Mouse (Mus musculus): ENCODE data around the gene Nfib. TPM values are rescaled to one million over a fixed set of nuclear protein-coding genes. Genes with fewer than 3 reads are reported as not detected.

Nfib gene
- polyA plus RNA-seq, 1 experiment: 69.3 TPM

GRCm38 (mm10) chr4:82500578-82501098, 204.9 kb downstream of the Nfib start:
- peak; percentile 75 for DNase-seq (ENCODE audit: low read depth)
- TF ChIP-seq POLR2A (IDR thresholded peaks at IDR 0.05; ENCODE audit: borderline replicate concordance, extremely low read depth, insufficient read depth, insufficient read length, poor library complexity, severe bottlenecking): no peak
- no peak for TF ChIP-seq CTCF (IDR thresholded peaks at IDR 0.05; ENCODE audit: borderline replicate concordance, extremely low read depth, insufficient read depth, insufficient read length)

GRCm38 (mm10) chr4:82499725-82500577, 205.6 kb downstream of the Nfib start:
- peak; percentile 65 for DNase-seq (ENCODE audit: low read depth)
- no peak for TF ChIP-seq POLR2A (IDR thresholded peaks at IDR 0.05; ENCODE audit: borderline replicate concordance, extremely low read depth, insufficient read depth, insufficient read length, poor library complexity, severe bottlenecking)
- no peak for TF ChIP-seq CTCF (IDR thresholded peaks at IDR 0.05; ENCODE audit: borderline replicate concordance, extremely low read depth, insufficient read depth, insufficient read length)

- TF ChIP-seq POLR2A (IDR thresholded peaks at IDR 0.05; ENCODE audit: borderline replicate concordance, extremely low read depth, insufficient read depth, insufficient read length, poor library complexity, severe bottlenecking) (no peak), CTCF (IDR thresholded peaks at IDR 0.05; ENCODE audit: borderline replicate concordance, extremely low read depth, insufficient read depth, insufficient read length) (no peak)
- DNase-seq (ENCODE audit: low read depth): peak; percentile 89
These were observed 206.3 kb downstream of the Nfib start for GRCm38 (mm10) chr4:82499238-82499637.

GRCm38 (mm10) chr4:82497671-82498631, 207.6 kb downstream of the Nfib start:
- peak; percentile 73 for DNase-seq (ENCODE audit: low read depth)

GRCm38 (mm10) chr4:82497141-82497566, 208.4 kb downstream of the Nfib start:
- DNase-seq (ENCODE audit: low read depth): peak; percentile 48
- TF ChIP-seq POLR2A (IDR thresholded peaks at IDR 0.05; ENCODE audit: borderline replicate concordance, extremely low read depth, insufficient read depth, insufficient read length, poor library complexity, severe bottlenecking) (no peak), CTCF (IDR thresholded peaks at IDR 0.05; ENCODE audit: borderline replicate concordance, extremely low read depth, insufficient read depth, insufficient read length) (no peak)

More at GRCm38 (mm10) chr4:82497671-82498631, 207.6 kb downstream of the Nfib start:
- no peak for TF ChIP-seq CTCF (IDR thresholded peaks at IDR 0.05; ENCODE audit: borderline replicate concordance, extremely low read depth, insufficient read depth, insufficient read length)
- TF ChIP-seq POLR2A (IDR thresholded peaks at IDR 0.05; ENCODE audit: borderline replicate concordance, extremely low read depth, insufficient read depth, insufficient read length, poor library complexity, severe bottlenecking): no peak

- TF ChIP-seq CTCF (IDR thresholded peaks at IDR 0.05; ENCODE audit: borderline replicate concordance, extremely low read depth, insufficient read depth, insufficient read length) (no peak), POLR2A (IDR thresholded peaks at IDR 0.05; ENCODE audit: borderline replicate concordance, extremely low read depth, insufficient read depth, insufficient read length, poor library complexity, severe bottlenecking) (no peak)
- DNase-seq (ENCODE audit: low read depth): peak; percentile 72
These were observed 209.2 kb downstream of the Nfib start for GRCm38 (mm10) chr4:82496383-82496782.

- DNase-seq (ENCODE audit: low read depth): peak; percentile 91
- TF ChIP-seq POLR2A (IDR thresholded peaks at IDR 0.05; ENCODE audit: borderline replicate concordance, extremely low read depth, insufficient read depth, insufficient read length, poor library complexity, severe bottlenecking) (no peak), CTCF (IDR thresholded peaks at IDR 0.05; ENCODE audit: borderline replicate concordance, extremely low read depth, insufficient read depth, insufficient read length) (no peak)
These were observed 209.9 kb downstream of the Nfib start for GRCm38 (mm10) chr4:82495605-82496004.

GRCm38 (mm10) chr4:82494829-82495228, 210.7 kb downstream of the Nfib start:
- no peak for TF ChIP-seq CTCF (IDR thresholded peaks at IDR 0.05; ENCODE audit: borderline replicate concordance, extremely low read depth, insufficient read depth, insufficient read length)
- TF ChIP-seq POLR2A (IDR thresholded peaks at IDR 0.05; ENCODE audit: borderline replicate concordance, extremely low read depth, insufficient read depth, insufficient read length, poor library complexity, severe bottlenecking): no peak
- peak; percentile 97 for DNase-seq (ENCODE audit: low read depth)

GRCm38 (mm10) chr4:82494424-82494823, 211.1 kb downstream of the Nfib start:
- TF ChIP-seq POLR2A (IDR thresholded peaks at IDR 0.05; ENCODE audit: borderline replicate concordance, extremely low read depth, insufficient read depth, insufficient read length, poor library complexity, severe bottlenecking) (no peak), CTCF (IDR thresholded peaks at IDR 0.05; ENCODE audit: borderline replicate concordance, extremely low read depth, insufficient read depth, insufficient read length) (no peak)
- peak; percentile 50 for DNase-seq (ENCODE audit: low read depth)

- DNase-seq (ENCODE audit: low read depth): no peak
- TF ChIP-seq CTCF (IDR thresholded peaks at IDR 0.05; ENCODE audit: borderline replicate concordance, extremely low read depth, insufficient read depth, insufficient read length) (no peak), POLR2A (IDR thresholded peaks at IDR 0.05; ENCODE audit: borderline replicate concordance, extremely low read depth, insufficient read depth, insufficient read length, poor library complexity, severe bottlenecking) (no peak)
These were observed 211.7 kb downstream of the Nfib start for GRCm38 (mm10) chr4:82493865-82494264.

GRCm38 (mm10) chr4:82493363-82493762, 212.2 kb downstream of the Nfib start:
- DNase-seq (ENCODE audit: low read depth): peak; percentile 62
- TF ChIP-seq POLR2A (IDR thresholded peaks at IDR 0.05; ENCODE audit: borderline replicate concordance, extremely low read depth, insufficient read depth, insufficient read length, poor library complexity, severe bottlenecking) (no peak), CTCF (IDR thresholded peaks at IDR 0.05; ENCODE audit: borderline replicate concordance, extremely low read depth, insufficient read depth, insufficient read length) (no peak)
